Mouse (Mus musculus) left cerebral cortex, adult 2 months (tissue): ENCODE measurements around the gene Ywhag. TPM values are rescaled to one million over a fixed set of nuclear protein-coding genes. Genes with fewer than 3 reads are reported as not detected.

Experiments used
- DNase-seq, 2 experiments: peaks; one replicate each; pipeline ENCODE4 v3.0.0; 2021 to 2022; ENCODE audit warnings: low spot score in 2 of 2, mixed read lengths in 1 of 2; ENCODE audit errors: extremely low spot score in 1 of 2
- H3K27ac ChIP-seq: fragments of 200-600 bp; 2 replicates; pipeline ENCODE4 v1.8.1; 2022
- H3K4me3 ChIP-seq: fragments of 200-600 bp; 2 replicates; pipeline ENCODE4 v1.8.1; 2022
- CTCF ChIP-seq: fragments of 200-600 bp; IDR thresholded peaks from 2 replicates; pipeline ENCODE4 v1.8.1; 2022; ENCODE audit warnings: antibody characterized with exemption, mild to moderate bottlenecking, moderate library complexity
- intact Hi-C: fragments of 180-260 bp; cut with DNase I; formaldehyde crosslinking; loops from one replicate; pipeline ENCODE4 v1.15.1; 2025
- total RNA-seq, 2 experiments: library from RNA; stranded (reverse); gene quantifications; 2 replicates each; pipeline ENCODE4 v1.2.3; 2021

Ywhag gene
- total RNA-seq, 2 experiments from 2014 or later = 1,191 to 1,224 TPM

DNA sequence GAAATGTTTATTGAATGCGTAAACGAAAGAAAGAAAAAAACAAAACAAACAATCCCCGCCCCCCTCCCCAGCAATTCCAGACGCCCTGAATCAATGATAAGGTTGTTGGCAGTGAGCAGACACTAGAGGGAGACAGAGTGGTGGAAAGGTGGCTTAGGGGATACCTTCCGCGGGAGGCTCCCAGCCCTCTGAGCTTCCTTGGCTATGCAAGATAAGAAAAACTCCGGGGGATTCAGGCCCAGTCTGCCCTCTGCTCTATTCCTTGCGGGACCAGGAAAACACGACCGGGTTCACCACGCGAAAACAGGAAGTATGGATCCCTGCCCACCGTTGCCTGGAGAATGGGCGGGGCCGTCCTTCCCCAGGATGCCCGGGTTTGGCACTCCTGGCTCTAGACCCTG is 56.6 kb downstream of the Ywhag start:
- peak overlapping the region; percentile 30 for H3K4me3 ChIP-seq
- intact Hi-C loops = loop anchor here (5.0 kb wide), 1 partner anchor 184 kb away; no protein-coding TSS in a partner anchor
- H3K27ac ChIP-seq = peak overlapping the region; percentile 45; the same call in 1 of the 2 replicates
- TF ChIP-seq CTCF = peak; percentile 69
- peak in 1 of 2 experiments; percentile 48 for DNase-seq

DNA sequence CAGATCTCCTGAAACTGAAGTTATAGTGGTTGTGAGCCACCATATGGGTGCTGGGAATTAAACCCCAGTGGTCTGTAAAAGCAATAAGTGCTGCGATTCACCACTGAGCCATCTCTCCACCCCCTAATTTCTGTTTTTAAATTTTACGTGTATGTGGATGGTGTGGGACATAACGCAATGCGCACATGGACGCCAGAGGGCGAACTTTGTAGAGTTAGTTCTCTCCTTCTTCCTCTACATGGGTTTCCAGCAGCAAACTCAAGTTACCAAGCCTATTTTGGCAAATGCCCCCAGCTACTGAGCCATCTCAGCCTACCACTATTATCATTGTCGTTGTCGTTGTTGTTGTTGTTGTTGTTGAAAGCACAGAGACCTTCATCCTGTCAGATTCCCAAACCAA is 57.2 kb downstream of the Ywhag start:
- no peak overlapping the region; the same call in 1 of the 2 replicates for H3K27ac ChIP-seq
- peak in 1 of 2 experiments; percentile 54 for DNase-seq
- H3K4me3 ChIP-seq = no peak overlapping the region; the same call in 1 of the 2 replicates
- TF ChIP-seq CTCF = peak; percentile 62
- intact Hi-C loops = loop anchor here (5.0 kb wide), 1 partner anchor 185 kb away; no protein-coding TSS in a partner anchor

DNA sequence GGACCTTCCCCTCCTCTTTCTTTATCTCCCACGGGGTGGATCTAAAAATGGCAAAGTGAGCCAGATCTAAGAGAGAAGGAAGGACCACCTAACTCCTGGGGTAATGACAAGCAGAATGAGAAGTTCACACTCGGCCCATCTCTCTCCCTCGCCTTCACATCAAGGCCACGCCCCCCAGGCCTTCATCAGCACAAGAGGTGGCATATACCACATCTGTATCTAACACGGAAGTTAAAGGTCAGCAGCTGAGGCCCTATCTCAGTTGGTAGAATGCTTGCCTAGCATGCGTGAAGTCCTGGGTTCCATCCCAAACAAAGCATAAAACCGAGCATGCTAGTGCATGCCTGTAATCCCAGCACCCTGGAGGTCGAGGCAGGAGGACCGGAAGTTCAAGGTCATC is 60.7 kb downstream of the Ywhag start:
- DNase-seq = no peak
- Histone ChIP-seq H3K4me3 (no peak overlapping the region), H3K27ac (no peak overlapping the region)
- intact Hi-C loops = no loop called here
- no peak for TF ChIP-seq CTCF

DNA sequence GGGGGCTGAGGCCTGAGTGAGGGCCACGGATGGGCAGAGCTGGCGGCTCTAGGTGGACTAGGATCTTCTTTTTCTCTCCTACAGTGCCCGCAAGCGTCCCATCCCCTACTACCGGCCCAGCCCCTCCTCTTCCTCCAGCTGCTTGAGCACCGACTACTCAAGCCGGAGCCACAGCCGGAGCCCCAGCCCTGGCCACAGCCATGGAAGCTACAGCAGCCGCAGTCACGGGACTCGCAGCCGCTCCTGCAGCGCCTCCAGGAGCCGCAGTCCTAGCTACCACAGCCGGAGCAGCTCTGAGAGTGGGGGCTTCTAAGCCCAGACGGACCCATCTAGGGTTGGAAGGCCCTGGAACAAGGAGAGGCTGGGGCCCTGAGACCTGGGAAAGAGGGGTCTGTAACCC is 61.4 kb downstream of the Ywhag start:
- intact Hi-C loops = no loop called here
- no peak for DNase-seq
- no peak for TF ChIP-seq CTCF
- Histone ChIP-seq H3K27ac (no peak overlapping the region), H3K4me3 (no peak overlapping the region)

DNA sequence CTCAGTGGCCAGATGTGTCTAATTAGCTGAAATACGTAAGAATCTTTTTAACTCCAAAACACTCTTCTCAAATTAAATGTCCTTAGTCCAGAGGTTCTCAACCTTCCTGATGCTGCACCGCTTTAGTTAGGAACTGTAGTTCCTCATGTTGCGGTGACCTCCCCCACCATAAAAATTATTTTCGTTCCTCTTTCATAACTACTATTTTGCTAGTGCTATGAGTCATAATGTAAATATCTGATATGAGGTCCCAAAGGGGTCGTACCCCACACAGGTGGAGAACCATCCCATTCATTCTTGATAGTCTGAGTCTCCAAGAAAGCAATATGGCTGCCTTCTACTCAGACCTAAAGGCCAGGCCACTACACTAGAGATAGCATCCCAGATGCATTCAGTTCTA is 63.9 kb downstream of the Ywhag start:
- Histone ChIP-seq H3K4me3 (no peak overlapping the region), H3K27ac (no peak overlapping the region)
- no peak for DNase-seq
- intact Hi-C loops = no loop called here
- no peak for TF ChIP-seq CTCF

DNA sequence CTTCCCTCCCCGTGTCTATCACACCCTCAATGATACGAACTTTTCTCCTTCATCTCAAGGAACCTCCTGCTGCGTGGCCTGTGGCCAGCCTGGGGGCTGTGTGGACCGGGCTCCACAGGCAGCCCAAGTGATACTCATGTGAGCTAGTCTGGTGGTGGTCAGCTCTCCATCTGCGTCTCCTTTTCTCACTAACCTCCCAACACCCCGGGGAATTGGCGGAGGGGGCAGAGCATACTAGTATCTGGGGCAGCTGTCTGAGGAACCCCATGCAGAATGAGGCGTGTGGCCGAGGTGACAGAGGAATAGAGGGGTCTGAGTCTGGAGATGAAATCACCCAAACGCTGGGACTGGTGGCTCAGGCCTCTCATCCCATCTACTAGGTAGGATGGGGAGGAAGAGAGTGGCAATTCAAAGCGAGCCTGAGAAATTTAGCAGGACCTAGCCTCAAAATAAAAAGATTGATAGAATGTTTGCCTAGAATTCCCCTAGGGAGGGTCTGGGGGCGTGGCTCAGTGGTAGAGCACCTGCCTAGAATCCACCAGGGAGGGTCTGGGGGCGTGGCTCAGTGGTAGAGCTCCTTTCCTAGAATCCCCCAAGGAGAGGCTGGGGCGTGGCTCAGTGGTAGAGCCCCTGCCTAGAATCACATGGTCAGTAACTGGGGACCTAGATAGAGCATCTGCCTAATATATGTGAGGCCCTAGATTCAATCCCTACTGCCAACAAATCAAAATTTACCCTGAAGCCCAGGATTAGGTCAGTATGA is 64.6 kb downstream of the Ywhag start:
- intact Hi-C loops = no loop called here
- no peak for TF ChIP-seq CTCF
- Histone ChIP-seq H3K27ac (no peak overlapping the region), H3K4me3 (no peak overlapping the region)
- no peak for DNase-seq

DNA sequence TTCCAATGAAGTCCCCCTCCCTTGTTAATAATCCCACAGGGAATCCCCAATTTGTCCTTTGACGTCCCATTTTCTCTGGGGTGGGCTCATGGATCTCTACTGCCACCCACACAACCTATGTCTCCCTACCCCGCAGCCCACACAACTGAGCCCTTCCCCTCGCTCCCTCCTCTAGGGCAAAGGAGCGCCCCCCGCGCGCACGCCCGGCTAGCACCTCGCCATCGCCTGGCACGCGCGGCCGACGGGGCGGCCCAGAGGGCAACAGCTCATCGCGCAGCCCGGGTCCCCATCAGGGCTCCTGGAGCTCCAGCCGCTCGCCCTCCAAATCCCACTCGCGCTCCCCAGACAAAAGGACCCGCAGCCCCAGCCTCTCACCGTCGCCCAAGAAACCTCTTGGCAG is 65.8 kb downstream of the Ywhag start:
- H3K4me3 ChIP-seq = peak overlapping the region; percentile 49
- intact Hi-C loops = no loop called here
- no peak for TF ChIP-seq CTCF
- H3K27ac ChIP-seq = peak overlapping the region; percentile 76
- no peak for DNase-seq

DNA sequence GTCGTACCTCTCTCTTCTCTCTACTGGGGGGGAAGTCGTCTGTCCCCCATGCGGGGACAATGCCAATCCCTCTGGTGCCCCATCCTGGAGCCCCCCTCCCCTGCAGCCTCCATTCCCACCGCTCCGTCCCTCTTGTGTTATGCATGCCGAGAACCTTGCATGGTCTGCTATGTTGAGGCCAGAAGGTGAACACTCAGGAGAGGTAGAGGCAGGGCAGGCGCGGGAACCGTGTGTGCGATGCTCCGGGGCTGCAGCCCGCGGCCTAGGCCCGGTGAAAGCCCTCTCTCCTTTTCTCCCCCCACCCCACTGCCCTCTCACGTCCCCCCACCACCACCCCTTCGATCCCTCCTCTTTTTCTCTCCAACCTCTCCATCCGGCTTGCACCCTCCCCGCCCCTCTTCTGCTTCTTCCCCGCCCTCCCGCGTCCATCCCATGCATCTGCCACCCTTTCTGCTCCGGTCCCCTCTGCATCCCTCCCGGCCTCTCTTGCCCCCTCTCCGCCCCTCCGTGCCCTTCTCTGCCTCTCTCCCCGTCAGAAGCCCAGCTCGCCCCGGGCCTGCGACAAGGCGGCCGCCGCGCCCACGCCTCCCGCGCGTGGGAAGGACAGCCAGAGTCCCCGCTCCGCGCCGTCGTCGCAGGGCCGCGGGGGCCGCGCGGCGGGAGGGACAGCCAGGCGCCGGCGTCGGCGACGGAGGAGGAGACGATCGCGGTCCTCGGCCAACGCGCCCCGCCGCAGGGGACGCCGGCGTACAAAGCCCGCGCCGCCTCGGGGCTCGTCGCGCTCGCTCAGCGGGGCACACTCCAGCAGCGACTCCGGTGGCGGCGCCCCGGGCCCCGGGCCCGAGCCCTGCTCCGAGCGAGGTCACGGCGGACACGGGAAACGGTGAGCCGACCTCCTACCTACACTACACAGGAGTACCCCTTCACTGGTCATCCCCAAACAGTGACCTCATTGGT is 66.5 kb downstream of the Ywhag start:
- Histone ChIP-seq H3K27ac (peak overlapping the region; percentile 76), H3K4me3 (peak overlapping the region; percentile 49)
- peak; percentile 52 to 67 for DNase-seq
- intact Hi-C loops = no loop called here
- TF ChIP-seq CTCF = no peak; the same call in 1 of the 2 replicates

DNA sequence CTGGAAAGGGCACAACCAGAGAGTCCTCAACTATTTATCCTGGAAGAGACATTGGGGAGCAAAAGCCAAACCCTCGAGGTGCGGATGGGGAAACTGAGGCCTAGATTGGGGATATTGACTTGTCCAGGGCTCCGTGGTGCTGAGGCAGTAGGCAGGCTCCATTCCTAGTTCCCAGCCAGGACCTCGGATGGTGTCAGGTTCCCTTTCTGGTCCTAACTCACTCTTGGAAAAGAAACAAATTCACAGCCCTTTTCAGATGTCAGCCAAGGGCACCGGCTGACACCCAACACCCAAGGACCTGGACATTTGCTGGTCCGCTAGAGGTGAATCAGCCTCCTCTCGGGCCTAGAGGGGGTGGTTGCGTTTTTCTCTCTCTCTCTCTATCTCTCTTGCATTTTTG is 67.8 kb downstream of the Ywhag start:
- Histone ChIP-seq H3K4me3 (no peak overlapping the region), H3K27ac (no peak overlapping the region)
- intact Hi-C loops = no loop called here
- DNase-seq = no peak
- TF ChIP-seq CTCF = no peak

Other genes starting within 250 kb of the Ywhag start
- 10 to 100 TPM; 18.3 to 18.4 TPM for gene Tmem120a, start 190.2 kb downstream of the Ywhag start, total RNA-seq
- gene Styxl1, start 156.2 kb downstream of the Ywhag start, total RNA-seq = not detected
- gene Mdh2, start 156.1 kb downstream of the Ywhag start, total RNA-seq = 100 to 1,000 TPM; 379 to 386 TPM
- gene Srrm3, start 127.7 kb downstream of the Ywhag start, total RNA-seq = 100 to 1,000 TPM in 1 of 2 experiments, 10 to 100 TPM in 1; 97.9 to 109 TPM
- 10 to 100 TPM; 19.2 to 19.3 TPM for gene Hspb1, start 46.7 kb downstream of the Ywhag start, total RNA-seq
- 1 to 10 TPM; 1.3 to 1.5 TPM for gene Ssc4d, start 39.9 kb upstream of the Ywhag start, total RNA-seq
- gene Zp3, start 45.5 kb upstream of the Ywhag start, total RNA-seq = not detected
- 1 to 10 TPM; 8.0 to 9.5 TPM for gene Dtx2, start 60.2 kb upstream of the Ywhag start, total RNA-seq
- not detected for gene Upk3b, start 103.9 kb upstream of the Ywhag start, total RNA-seq
- gene Upk3bl, start 119.9 kb upstream of the Ywhag start, total RNA-seq = not detected
- 1 to 10 TPM; 5.4 to 5.8 TPM for gene Rasa4, start 149.3 kb upstream of the Ywhag start, total RNA-seq
- 10 to 100 TPM; 70.8 to 72.8 TPM for gene Polr2j, start 182.0 kb upstream of the Ywhag start, total RNA-seq
- gene Lrwd1, start 201.5 kb upstream of the Ywhag start, total RNA-seq = 10 to 100 TPM; 14.8 to 15.2 TPM
- 1 to 10 TPM; 8.5 to 9.6 TPM for gene Alkbh4, start 201.5 kb upstream of the Ywhag start, total RNA-seq
- 10 to 100 TPM; 46.7 to 48.8 TPM for gene Orai2, start 236.1 kb upstream of the Ywhag start, total RNA-seq